Mouse (Mus musculus): ENCODE data around the gene Cnn3.

The Cnn3 gene

GRCm38 (mm10) chr3:121500225-121500624 lies 73.9 kb downstream of the Cnn3 start:
- peak; percentile 39 for DNase-seq

GRCm38 (mm10) chr3:121500734-121501133 lies 74.4 kb downstream of the Cnn3 start:
- no peak for DNase-seq

- no peak for DNase-seq
Observed at GRCm38 (mm10) chr3:121504927-121505487, 78.7 kb downstream of the Cnn3 start.

GRCm38 (mm10) chr3:121506175-121506574 lies 79.9 kb downstream of the Cnn3 start:
- no peak for DNase-seq

- DNase-seq, result no peak
Observed at GRCm38 (mm10) chr3:121506756-121507155, 80.5 kb downstream of the Cnn3 start.

GRCm38 (mm10) chr3:121507678-121508077 lies 81.4 kb downstream of the Cnn3 start:
- DNase-seq, result no peak
